Mouse (Mus musculus) v-Abl transformed pro-B cells (cell line): ENCODE data around the gene Lcor.

Experiments
- in situ Hi-C, 2 experiments: fragments of 400-800 bp; cut with MboI; formaldehyde crosslinking; loops; one replicate each; pipeline ENCODE4 v1.15.1; 2025; ENCODE audit not compliant: unreplicated experiment in 2 of 2

The Lcor gene

GRCm38 (mm10) chr19:41482190-41482908 is at the start of gene Lcor:
Lcor (plus strand) TSS chr19:41482637.
- in situ Hi-C loops: loop anchor here (5.0 to 10.0 kb wide), 2 partner anchors 100 to 142 kb away; no protein-coding TSS in a partner anchor

- in situ Hi-C loops: no loop called here
These were observed 47.1 kb upstream of the Lcor start for GRCm38 (mm10) chr19:41435366-41435765.

- in situ Hi-C loops: no loop called here
These were observed 46.0 kb upstream of the Lcor start for GRCm38 (mm10) chr19:41436461-41436860.

GRCm38 (mm10) chr19:41438953-41439352 is 43.5 kb upstream of the Lcor start:
- in situ Hi-C loops: no loop called here

DNA sequence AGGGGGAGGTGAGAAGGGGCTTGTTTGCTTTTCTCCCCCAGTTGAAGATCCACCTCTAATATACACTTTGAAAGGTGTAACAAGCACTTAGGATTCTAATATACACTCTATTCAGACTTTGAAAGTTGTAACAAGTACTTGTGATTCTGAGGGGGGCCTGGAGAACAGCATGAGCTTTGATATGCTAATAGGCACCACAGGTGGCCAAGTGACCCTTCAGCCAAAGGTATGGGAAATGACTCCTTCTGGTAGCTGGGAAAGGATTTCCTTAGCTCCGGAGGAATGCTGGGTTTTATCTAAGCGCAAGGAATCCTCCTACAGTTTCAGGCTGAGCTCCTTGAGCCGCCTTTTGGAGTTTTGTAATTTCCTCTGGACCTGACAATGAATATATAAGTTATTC is 41.0 kb upstream of the Lcor start:
- in situ Hi-C loops: loop anchor here in 1 of 2 experiments (5.0 to 10.0 kb wide), 2 partner anchors 57 to 124 kb away; partner anchors contain the start of gene Pik3ap1

DNA sequence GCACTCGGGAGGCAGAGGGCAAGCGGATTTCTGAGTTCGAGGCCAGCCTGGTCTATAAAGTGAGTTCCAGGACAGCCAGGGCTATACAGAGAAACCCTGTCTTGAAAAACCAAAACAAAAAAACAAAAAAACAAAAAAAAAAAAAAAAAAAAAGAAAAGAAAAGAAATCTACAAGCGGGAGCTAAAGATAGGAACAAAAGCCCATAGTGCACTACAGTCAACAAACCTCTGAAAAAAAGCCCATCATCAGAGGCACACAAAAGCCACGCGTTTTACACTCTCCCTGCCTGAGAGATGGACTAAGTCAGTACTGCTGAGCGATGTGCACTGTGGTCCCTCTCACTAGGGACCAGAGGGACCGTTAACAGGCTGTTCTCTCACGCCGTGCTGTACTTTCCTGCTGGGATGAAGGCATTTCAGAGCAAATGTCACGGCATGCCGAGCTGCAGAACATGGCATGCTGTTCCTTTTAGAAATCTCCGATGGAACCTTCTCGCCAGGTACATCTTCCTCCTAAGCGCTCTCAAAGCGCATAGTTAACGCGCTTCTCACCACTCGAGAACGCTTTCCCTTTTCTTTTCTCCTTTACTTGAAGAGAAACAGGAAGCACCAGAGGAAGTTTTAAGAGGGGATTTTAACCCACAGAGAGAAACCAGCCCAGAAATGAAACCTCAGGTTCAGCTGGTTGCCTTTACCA is 40.4 kb upstream of the Lcor start:
- in situ Hi-C loops: loop anchor here in 1 of 2 experiments (5.0 to 10.0 kb wide), 2 partner anchors 57 to 125 kb away; partner anchors contain the start of gene Pik3ap1

DNA sequence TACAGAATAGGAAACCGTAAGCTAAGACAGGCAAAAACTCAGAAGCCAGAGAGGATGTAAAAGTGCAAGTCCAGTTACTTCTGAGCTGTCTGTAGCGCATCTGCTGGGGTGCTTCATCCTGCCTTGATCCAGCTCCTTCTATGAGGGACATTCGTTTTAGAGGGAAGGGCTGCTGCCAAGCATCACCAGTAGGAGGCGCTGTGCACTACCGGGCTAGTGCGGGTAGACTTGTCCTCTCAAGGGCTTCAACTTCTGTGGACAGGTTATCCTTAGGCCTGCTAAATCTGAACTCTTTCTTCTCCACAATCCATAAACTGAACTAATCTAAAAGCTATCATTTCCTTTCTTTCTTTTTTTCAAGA is 39.8 kb upstream of the Lcor start:
- in situ Hi-C loops: loop anchor here in 1 of 2 experiments (5.0 to 10.0 kb wide), 2 partner anchors 58 to 125 kb away; partner anchors contain the start of gene Pik3ap1

GRCm38 (mm10) chr19:41444491-41444890 is 37.9 kb upstream of the Lcor start:
- in situ Hi-C loops: loop anchor here in 1 of 2 experiments (5.0 to 10.0 kb wide), 2 partner anchors 60 to 127 kb away; partner anchors contain the start of gene Pik3ap1

GRCm38 (mm10) chr19:41445013-41445610 is 37.3 kb upstream of the Lcor start:
- in situ Hi-C loops: loop anchor here in 1 of 2 experiments (10.0 kb wide), 1 partner anchor 60 kb away; the partner anchor contains the start of gene Pik3ap1

DNA sequence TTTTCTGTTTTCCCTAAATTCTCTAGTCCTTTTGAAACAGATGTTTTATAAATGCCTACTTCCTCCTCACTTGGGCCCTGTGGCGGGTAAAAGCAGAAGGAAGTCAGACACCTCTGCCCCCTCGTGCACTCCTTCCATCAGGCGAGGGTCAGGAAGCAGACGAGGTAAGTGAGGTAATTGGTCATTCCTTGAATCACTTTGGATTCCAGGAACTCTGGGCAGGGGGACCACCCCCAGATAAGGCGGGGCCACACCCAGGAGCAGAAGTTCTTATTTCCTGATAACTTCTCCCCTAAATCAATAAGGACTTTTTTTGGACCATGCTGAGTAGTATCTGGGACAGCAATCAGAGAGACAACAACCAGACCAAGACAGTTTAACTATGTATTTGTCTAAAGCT is 36.7 kb upstream of the Lcor start:
- in situ Hi-C loops: loop anchor here in 1 of 2 experiments (10.0 kb wide), 1 partner anchor 61 kb away; the partner anchor contains the start of gene Pik3ap1

- in situ Hi-C loops: loop anchor here in 1 of 2 experiments (10.0 kb wide), 1 partner anchor 62 kb away; the partner anchor contains the start of gene Pik3ap1
These were observed 35.3 kb upstream of the Lcor start for GRCm38 (mm10) chr19:41447166-41447565.

DNA sequence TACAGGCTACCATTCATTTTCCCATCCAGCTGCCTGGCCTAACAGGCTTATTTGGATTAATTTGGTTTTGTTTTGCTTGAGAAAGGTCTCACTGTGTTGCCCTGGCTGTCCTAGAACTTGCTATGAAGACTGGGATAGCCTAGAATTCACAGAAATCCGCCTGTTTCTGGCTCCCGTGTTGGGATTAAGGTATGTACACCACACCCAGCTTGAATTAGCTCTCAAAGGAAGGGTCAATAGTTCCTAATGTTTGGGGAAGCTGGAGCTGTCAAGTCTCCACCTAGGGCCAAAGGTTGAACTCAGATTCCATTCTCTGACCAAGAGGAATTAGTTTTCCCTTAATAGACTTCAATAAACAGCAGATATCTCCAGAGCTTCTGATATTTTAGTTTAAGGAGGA is 34.7 kb upstream of the Lcor start:
- in situ Hi-C loops: loop anchor here in 1 of 2 experiments (10.0 kb wide), 1 partner anchor 63 kb away; the partner anchor contains the start of gene Pik3ap1

GRCm38 (mm10) chr19:41449415-41450075 is 32.9 kb upstream of the Lcor start:
- in situ Hi-C loops: loop anchor here (5.0 to 25.0 kb wide), 5 partner anchors 65 to 362 kb away; partner anchors contain the start of genes Opalin (in 1 of the 2) and Pik3ap1 (in 1 of the 2)

- in situ Hi-C loops: loop anchor here (5.0 to 25.0 kb wide), 4 partner anchors 135 to 365 kb away; partner anchors contain the start of gene Opalin (in 1 of the 2)
These were observed 30.3 kb upstream of the Lcor start for GRCm38 (mm10) chr19:41452166-41452565.

DNA sequence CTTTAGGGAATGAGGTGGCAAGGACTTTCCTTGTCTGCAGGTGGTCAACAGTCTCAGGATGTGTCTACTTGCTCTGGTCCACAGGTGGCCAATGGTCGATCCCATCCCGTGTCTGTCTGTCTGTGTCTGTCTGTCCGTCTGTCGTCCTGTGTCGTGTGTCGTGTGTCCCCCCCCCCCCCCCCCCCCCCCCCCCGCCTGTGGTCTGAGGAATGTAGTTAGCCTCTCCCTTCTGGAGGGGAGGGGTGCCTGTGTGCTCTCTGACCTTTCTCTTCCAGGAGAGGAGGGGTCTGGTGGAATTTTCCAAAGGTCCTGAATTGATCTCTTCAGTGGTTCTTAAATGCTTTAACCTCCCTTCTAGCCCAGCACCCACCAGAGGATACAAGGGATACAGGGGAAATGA is 27.8 kb upstream of the Lcor start:
- in situ Hi-C loops: loop anchor here (5.0 to 25.0 kb wide), 4 partner anchors 137 to 367 kb away; partner anchors contain the start of gene Opalin (in 1 of the 2)

DNA sequence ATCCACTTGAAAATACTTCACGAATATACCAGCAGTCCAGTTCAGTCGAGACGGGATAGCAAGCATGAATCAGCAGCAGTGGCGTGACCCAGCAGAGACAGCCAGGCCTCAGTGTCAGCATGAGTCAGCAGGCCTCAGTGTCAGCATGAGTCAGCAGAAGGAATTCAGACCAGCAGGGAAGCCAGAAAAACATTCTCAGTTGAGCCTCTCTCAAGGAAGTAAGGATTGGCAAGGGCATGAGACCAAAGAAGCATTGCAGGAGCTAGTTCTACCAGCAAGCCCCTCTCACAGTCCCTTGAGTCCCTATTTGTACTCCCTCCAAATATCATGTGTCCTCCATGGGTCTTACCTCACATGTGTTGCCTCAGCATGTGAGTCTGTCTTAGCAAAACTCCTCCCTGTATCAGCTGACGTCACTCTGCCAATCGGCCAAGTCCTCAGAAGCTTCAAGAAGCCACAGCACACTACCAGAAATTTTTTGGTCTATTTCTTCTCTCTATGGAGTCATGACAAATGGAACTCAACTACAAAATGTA is 27.3 kb upstream of the Lcor start:
- in situ Hi-C loops: loop anchor here (10.0 to 25.0 kb wide), 3 partner anchors 310 to 368 kb away; partner anchors contain the start of gene Opalin (in 1 of the 2)

GRCm38 (mm10) chr19:41457181-41457580 is 25.3 kb upstream of the Lcor start:
- in situ Hi-C loops: loop anchor here (10.0 to 25.0 kb wide), 3 partner anchors 308 to 370 kb away; partner anchors contain the start of gene Opalin (in 1 of the 2)

DNA sequence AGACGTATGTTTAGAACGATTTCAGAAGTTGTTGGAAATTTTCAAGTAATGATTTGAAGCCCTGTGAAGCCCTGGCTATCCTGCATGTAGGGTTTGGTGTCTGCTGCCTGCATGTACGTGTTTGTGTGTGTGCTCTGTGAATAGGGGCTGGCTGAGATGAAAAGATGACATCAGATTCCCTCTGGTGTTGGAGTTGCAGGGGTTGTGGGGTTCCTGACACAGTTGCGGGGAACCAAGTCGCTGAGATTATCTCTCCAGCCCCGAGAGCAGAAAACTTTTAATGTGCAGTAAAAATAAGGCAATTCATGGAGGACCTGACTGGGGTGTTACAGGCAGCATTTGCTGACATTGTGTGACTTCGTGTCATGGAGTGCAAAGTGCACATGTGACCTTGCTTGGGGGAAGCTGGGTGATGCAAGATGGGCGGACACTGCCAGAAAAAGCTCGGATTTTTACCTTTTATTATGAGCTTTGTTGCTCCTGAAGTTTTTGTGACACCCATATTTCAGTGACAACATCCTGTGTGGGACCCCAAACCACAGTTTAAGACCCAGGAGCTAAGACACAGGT is 20.2 kb upstream of the Lcor start:
- in situ Hi-C loops: loop anchor here (25.0 kb wide), 2 partner anchors 350 to 375 kb away; partner anchors contain the start of gene Opalin (in 1 of the 2)

DNA sequence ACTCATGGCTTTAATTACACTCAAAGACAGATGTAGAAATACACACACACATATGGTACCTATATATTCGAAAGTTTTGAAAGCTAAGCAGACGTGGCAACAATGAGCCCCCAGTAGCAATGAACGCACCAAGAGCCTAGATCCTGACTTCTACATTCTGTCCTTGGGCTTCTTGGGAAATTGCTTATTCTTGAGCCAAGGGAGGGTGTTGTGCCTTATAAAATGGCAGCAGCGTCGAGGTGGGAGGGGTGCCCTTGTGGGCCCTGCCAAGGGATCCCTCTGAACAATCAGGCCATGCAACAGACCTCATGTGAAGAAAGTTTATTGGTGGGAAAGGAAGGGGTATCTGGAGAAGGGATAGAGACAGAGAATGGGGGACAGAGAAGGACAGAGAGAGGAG is 18.6 kb upstream of the Lcor start:
- in situ Hi-C loops: loop anchor here (25.0 kb wide), 2 partner anchors 352 to 377 kb away; partner anchors contain the start of gene Opalin (in 1 of the 2)
